Mouse (Mus musculus) embryo, embryonic 9.5 days (tissue): Measurements from ENCODE around the gene Prtn3.

Source experiments
- DNase-seq: peaks from one replicate; pipeline ENCODE4 v3.0.0-alpha.2; 2017; ENCODE audit errors: extremely low spot score

Gene Prtn3

DNA sequence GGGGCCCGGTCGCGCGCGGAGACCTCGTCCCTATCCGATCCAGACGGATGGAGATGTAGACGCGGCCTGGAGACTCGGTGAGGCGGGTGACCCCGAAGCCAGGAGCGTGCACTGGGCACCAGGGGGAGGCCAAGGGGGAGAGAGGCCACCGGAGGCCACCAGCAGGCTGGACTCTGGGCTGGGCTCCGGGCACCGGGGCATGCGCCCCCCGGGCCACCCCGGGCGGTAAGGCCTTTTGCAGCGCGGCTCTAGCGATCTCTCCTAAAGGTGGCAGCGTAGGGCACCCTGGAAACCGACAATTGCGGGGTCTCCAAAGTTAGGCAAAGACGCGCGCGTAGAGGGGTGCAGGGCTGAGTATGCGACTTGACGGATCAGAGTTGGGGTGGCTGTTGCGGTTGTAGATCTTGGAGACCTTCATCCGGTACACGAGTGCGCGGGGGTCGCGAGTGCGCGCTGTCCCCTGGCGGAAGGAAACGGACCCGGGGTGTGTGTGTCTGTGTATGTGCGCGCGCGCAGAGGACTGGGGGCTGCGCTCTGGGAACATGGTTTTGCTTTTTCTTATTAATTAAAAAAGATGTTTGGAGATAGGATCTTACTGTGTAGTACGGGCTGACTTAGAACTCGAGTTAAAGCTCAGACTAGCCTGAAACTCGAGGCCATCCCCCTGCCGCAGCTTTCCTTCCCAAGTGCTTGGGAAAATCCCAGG, 53.2 kb downstream of the Prtn3 start:
- DNase-seq, result no peak

DNA sequence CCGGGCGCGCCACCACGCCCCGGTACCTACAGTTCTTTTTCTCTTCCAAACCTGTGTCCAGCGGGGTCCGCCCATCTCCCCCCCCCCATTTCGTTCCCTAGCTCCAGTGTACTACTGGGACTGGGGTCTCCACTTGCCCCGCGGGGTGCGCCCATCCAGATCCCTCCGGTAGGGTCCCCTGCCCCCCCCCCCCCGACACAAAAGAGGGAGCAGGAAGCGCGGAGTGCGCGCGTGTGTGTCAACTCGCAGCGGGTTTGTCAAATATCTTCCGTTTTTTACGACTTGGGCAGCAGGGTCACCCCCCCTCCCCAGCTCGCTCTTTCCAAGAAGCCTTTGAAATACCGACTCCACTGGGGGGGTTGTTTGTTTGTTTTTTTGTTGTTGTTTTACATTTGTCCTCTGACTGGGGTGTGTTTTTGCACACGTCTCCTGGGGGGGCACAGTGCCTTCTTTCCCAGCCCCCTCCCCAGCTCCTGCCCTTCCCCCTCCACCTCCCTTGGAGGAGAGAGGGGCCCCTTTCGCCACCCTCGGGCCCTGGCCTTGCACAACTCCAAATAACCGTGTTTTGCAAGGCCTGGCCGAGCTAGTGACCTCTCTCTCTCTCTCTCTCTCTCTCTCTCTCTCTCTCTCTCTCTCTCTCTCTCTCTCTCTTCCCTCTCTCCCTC, 53.9 kb downstream of the Prtn3 start:
- DNase-seq, result peak; percentile 70

DNA sequence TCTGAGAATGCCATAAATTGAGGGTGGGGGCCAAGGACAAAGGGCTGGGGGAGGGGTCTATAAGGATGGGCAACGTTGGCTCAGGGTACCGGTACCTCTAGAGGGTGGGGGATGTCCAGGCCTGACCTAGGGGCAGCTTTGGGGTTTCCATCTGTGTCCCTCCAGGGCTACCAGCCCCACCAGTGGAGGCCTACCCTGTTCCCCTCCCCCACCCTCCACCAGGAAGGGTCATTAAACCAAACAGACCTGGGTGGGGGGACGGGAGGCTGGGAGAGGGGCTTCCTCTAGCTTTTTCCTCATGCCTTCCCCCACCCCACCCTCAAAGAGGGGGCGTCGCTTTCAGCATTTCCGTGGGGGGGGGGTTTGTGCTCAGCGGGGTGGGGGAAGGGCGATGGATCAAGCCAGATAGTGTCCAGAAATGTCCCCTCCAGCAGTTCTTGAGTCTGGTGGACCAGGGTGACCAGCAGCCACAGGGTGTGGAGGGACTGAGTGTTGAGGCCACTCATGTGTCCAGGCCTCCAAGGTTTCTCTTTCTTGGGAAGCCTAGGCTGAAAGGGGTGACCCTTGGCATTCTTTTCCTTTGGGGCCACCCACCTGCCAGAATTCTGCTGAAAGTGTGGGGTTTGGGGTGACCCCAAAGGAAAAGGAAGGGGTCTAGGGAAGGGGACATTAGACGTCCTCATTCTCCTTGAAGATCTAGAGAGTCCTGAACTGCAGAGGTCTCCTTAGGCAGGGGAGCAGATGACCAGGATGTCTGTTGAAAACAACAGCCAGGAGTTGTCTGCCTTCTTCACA, 54.8 kb downstream of the Prtn3 start:
- no peak for DNase-seq

DNA sequence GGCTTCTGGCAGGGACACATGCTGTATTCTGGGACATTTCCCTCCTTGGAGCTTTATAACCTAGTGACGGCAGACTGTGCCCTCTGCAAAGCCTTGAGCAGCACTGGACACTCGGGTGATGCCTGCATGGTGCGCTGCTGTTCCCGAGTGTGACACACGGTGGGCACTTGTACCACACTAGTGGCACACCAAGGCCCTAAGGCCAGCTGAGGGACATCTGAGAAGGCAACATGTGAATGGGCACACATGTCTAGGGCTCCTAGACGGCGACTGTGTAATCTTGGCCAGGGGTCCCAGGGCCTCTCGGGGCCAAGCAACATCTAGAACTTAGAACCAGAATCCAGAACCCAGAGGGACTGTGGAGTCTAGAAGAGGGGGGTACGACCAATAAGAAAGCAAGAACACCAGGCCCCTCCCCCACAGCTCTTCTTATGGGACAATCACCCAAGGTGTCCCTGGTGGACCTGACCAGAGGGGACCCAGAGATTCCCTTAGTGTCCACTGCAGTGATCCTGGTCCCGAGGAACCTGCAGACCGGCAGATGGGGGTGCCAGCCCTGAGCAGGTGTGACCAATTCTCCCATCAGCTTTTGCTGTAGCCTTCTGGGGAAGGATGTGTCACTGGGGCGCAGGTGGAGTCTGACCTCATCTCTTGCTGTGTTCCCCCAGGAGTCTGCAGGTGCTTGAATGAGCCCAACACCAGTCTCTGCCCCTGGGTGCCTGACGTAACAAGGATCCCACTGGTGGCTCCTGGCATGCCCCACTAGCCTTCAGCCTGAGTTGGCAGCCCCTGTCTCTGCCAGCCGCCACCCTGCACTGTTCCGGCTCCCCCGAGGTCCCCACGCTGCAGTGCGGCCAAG, 55.9 kb downstream of the Prtn3 start:
- no peak for DNase-seq

DNA sequence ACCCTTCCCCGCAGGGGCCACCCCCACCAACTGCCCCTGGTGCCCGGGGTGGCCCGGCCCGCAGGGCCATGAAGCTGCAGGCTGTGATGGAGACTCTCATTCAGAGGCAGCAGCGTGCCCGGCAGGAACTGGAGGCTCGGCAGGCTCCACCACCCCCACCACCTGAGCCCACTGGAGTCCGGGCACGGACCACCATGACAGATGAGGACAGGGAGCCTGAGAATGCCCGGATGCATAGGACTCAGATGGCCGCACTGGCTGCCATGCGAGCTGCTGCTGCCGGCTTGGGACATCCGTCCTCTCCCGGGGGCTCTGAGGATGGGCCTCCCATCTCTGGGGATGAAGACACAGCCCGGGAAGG, 56.5 kb downstream of the Prtn3 start:
- DNase-seq, result no peak

DNA sequence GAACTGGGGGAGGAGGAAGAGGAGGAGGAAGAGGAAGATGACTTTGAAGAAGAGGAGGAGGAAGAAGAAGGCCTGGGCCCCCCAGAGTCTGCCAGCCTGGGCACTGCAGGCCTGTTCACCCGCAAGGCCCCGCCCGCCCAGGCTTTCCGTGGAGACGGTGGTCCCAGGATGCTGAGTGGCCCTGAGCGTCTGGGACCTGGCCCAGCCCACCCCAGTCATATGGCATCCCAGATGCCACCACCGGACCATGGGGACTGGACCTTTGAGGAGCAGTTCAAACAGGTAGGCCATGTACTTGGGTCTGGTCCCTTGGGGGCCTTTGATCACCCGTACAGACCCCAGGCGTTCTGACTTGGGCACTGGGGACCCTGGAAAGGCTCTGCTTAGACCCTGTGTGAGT, 57.5 kb downstream of the Prtn3 start:
- DNase-seq, result no peak

DNA sequence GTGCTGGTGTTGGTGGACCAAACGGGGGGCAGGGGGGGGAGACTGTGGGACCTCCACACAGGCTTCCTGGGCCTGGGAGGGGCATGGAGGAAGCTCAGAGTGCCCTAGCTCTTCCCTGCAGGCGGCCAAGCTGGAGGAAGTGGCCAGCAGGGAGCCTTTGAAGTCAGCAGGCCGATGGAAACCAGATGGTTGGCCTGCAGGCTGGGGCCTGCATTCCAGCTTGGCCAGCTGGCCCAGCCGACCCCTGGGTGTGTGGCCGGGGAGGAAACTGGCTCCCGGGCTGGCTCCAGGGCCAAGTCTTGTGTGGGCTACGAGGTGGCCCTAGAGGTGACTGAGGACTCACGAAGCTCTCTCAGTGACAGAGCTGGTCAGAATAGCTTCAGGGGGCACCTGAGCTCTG, 58.5 kb downstream of the Prtn3 start:
- peak; percentile 74 for DNase-seq
